Mouse (Mus musculus) stomach, embryonic 16.5 days (tissue): Measurements from ENCODE around the gene Lekr1. TPM values are rescaled to one million over a fixed set of nuclear protein-coding genes. Genes with fewer than 3 reads are reported as not detected.

Experiments used
- microRNA-seq: library from miRNA; unstranded; fragments of <30 nt; microRNA quantifications from one replicate; pipeline ENCODE4, GENCODE M21; 2016
- polyA plus RNA-seq: library from polyadenylated mRNA; unstranded; fragments of >200 nt; fragmentation: Nextera tagmentation; extraction: Ambion mirVana; gene quantifications from 2 replicates; pipeline ENCODE4 v1.2.1, GENCODE M21; 2015

The Lekr1 gene
- polyA plus RNA-seq, 1 experiment from 2014 or later, result 7.9 TPM

Small RNAs within 50 kb of the gene (microRNA-seq; reads per million reads assigned to microRNA genes)
- gene Mir8120, result not detected

Other genes with a start within 250 kb of the Lekr1 start
- gene Tiparp, start 137.8 kb upstream of the Lekr1 start, polyA plus RNA-seq, result 38.0 and 38.6 TPM in 2 replicates